Mouse (Mus musculus) ES-Bruce4 (cell line): Measurements from ENCODE around the gene Kcnip3. TPM values are rescaled to one million over a fixed set of nuclear protein-coding genes. Genes with fewer than 3 reads are reported as not detected.

Experiments used
- H3K27ac ChIP-seq: 2 replicates; pipeline ENCODE4 v1.5.1; 2012; ENCODE audit warnings: low read length, inconsistent platforms; ENCODE audit not compliant: insufficient read depth
- H3K27me3 ChIP-seq: 2 replicates; pipeline ENCODE4 v1.6.1; 2012; ENCODE audit warnings: mild to moderate bottlenecking, low read length, inconsistent platforms; ENCODE audit not compliant: control insufficient read depth, poor library complexity, insufficient read depth, severe bottlenecking
- H3K36me3 ChIP-seq: 2 replicates; pipeline ENCODE4 v1.6.1; 2012; ENCODE audit warnings: inconsistent platforms, mild to moderate bottlenecking, low read length, moderate library complexity; ENCODE audit not compliant: control insufficient read depth, poor library complexity, insufficient read depth, severe bottlenecking
- H3K4me1 ChIP-seq: one replicate; pipeline ENCODE4 v1.8.1; 2011; ENCODE audit warnings: low read length; ENCODE audit not compliant: control insufficient read depth, insufficient read depth
- H3K4me3 ChIP-seq: 2 replicates; pipeline ENCODE4 v1.5.1; 2011; ENCODE audit warnings: low read depth, mild to moderate bottlenecking, low read length
- H3K9ac ChIP-seq: 2 replicates; pipeline ENCODE4 v1.6.1; 2012; ENCODE audit warnings: low read depth, mild to moderate bottlenecking, inconsistent platforms; ENCODE audit not compliant: poor library complexity, severe bottlenecking
- H3K9me3 ChIP-seq: replicated peaks from 2 replicates; pipeline ENCODE4 v1.6.1; 2012; ENCODE audit warnings: mild to moderate bottlenecking, low read length, inconsistent platforms; ENCODE audit not compliant: control insufficient read depth, poor library complexity, insufficient read depth, severe bottlenecking
- CTCF ChIP-seq: IDR thresholded peaks from one replicate; pipeline ENCODE4 v1.8.1; 2011; ENCODE audit warnings: low read depth, low read length
- EP300 ChIP-seq: IDR thresholded peaks from 2 replicates; pipeline ENCODE4 v1.6.1; 2011; ENCODE audit warnings: low read depth, low read length; ENCODE audit not compliant: insufficient read depth
- POLR2A ChIP-seq: IDR thresholded peaks from one replicate; pipeline ENCODE4 v1.8.1; 2011; ENCODE audit warnings: low read length; ENCODE audit not compliant: insufficient read depth
- polyA plus RNA-seq: library from polyadenylated mRNA; stranded (reverse); fragments of >200 nt; gene quantifications from 2 replicates; pipeline ENCODE4 v1.2.4, GENCODE M21; 2011; ENCODE audit warnings: low read depth; ENCODE audit not compliant: missing spikeins, insufficient read depth, insufficient read length

The Kcnip3 gene
- polyA plus RNA-seq, 1 experiment, result 2.8 TPM

GRCm38 (mm10) chr2:127453141-127453540 is 68.8 kb downstream of the Kcnip3 start:
- no peaks in the 10 kb centered on the region for H3K27me3 ChIP-seq
- no peak overlapping the region for H3K4me3 ChIP-seq
- H3K9me3 ChIP-seq, result no peaks in the 10 kb centered on the region
- H3K27ac ChIP-seq, result no peak overlapping the region
- no peaks in the 10 kb centered on the region for H3K36me3 ChIP-seq
- TF ChIP-seq POLR2A, result no peak
- no peak for TF ChIP-seq EP300
- no peak for TF ChIP-seq CTCF
- peaks cover 3% of the 10 kb centered on the region for H3K4me1 ChIP-seq
- H3K9ac ChIP-seq, result no peak overlapping the region

- Histone ChIP-seq H3K27ac (no peak overlapping the region), H3K4me3 (no peak overlapping the region), H3K9ac (no peak overlapping the region), H3K4me1 (peaks cover 3% of the 10 kb centered on the region), H3K27me3 (no peaks in the 10 kb centered on the region), H3K9me3 (no peaks in the 10 kb centered on the region), H3K36me3 (no peaks in the 10 kb centered on the region)
- TF ChIP-seq POLR2A (no peak), CTCF (no peak), EP300 (no peak)
Measured at GRCm38 (mm10) chr2:127451748-127452147, 70.1 kb downstream of the Kcnip3 start.

- TF ChIP-seq CTCF (no peak), EP300 (peak; percentile 47; the same call in 1 of the 2 replicates), POLR2A (no peak)
- Histone ChIP-seq H3K27ac (no peak overlapping the region), H3K36me3 (no peaks in the 10 kb centered on the region), H3K27me3 (no peaks in the 10 kb centered on the region), H3K9ac (no peak overlapping the region), H3K4me1 (peaks cover 3% of the 10 kb centered on the region), H3K4me3 (no peak overlapping the region), H3K9me3 (no peaks in the 10 kb centered on the region)
Measured at GRCm38 (mm10) chr2:127449691-127450090, 72.2 kb downstream of the Kcnip3 start.

- H3K27me3 ChIP-seq, result no peaks in the 10 kb centered on the region
- H3K9me3 ChIP-seq, result no peaks in the 10 kb centered on the region
- H3K4me3 ChIP-seq, result no peak overlapping the region
- H3K4me1 ChIP-seq, result peaks cover 3% of the 10 kb centered on the region
- no peak overlapping the region for H3K9ac ChIP-seq
- no peak for TF ChIP-seq EP300
- no peak for TF ChIP-seq CTCF
- TF ChIP-seq POLR2A, result no peak
- H3K27ac ChIP-seq, result no peak overlapping the region
- H3K36me3 ChIP-seq, result no peaks in the 10 kb centered on the region
Measured at GRCm38 (mm10) chr2:127446847-127447246, 75.0 kb downstream of the Kcnip3 start.

GRCm38 (mm10) chr2:127444055-127444789 is 77.7 kb downstream of the Kcnip3 start, which contains the start of gene Fahd2a:
Gene Fahd2a, minus strand, starts transcription at chr2:127444565.
- peak within 1 kb of the TSS; percentile 24 for H3K9ac ChIP-seq
- H3K27me3 ChIP-seq, result no peaks in the 10 kb centered on the region
- H3K4me1 ChIP-seq, result no peaks in the 10 kb centered on the region
- no peak within 1 kb of the TSS for H3K27ac ChIP-seq
- TF ChIP-seq POLR2A (peak; percentile 55), CTCF (no peak)
- no peaks in the 10 kb centered on the region for H3K36me3 ChIP-seq
- H3K9me3 ChIP-seq, result no peaks in the 10 kb centered on the region
- H3K4me3 ChIP-seq, result peak within 1 kb of the TSS; percentile 72

GRCm38 (mm10) chr2:127437697-127438096 is 84.2 kb downstream of the Kcnip3 start:
- Histone ChIP-seq H3K9ac (no peak overlapping the region), H3K36me3 (no peaks in the 10 kb centered on the region), H3K4me1 (no peaks in the 10 kb centered on the region), H3K27me3 (no peaks in the 10 kb centered on the region), H3K4me3 (no peak overlapping the region), H3K9me3 (no peaks in the 10 kb centered on the region), H3K27ac (no peak overlapping the region)
- TF ChIP-seq EP300, result no peak
